ENCODE assay signal across 9 mouse cellular contexts in the genomic region with DNA sequence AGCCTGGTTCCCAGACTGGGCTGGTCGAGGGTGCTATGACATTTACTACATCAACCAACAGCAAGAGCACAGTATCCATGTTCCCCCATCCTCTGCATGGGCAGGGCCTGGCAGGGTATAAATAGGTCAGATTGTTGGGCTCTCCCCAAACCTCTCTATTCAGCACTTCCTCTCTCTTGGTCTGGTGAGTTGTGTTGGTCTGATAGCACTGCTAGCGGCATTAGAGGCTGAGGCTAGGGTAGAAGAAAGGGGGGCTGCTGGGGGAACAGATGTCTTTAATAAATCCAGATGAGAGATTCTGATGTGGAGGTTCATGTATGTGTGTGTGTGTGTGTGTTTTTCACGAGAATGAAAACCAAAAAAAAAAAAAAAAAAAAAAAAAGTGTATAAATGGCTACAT. TPM values are rescaled to one million over a fixed set of nuclear protein-coding genes. Genes with fewer than 3 reads are reported as not detected.
DNase-seq lines count a peak whose midpoint lies in the region; ATAC-seq and TF ChIP-seq lines count a peak whose summit lies in the region.
"Had no signal": no experiment of that assay in that cellular context is flagged by ENCODE, and none has a peak within 500 bp of the region (broad histone marks: within the 10 kb centered on the region; RNA-seq: fewer than 3 reads in every experiment).

A gene (plus strand): TSS at position 149 of the 400 bp plus-strand sequence.

- peak within 1 kb of the TSS; percentile 33 for H3K27ac ChIP-seq in heart, embryonic 16.5 days (ENCODE audit: low read length)
- peak within 1 kb of the TSS; percentile 91 for H3K27ac ChIP-seq in stomach, embryonic 14.5 days (ENCODE audit: low read length)
- H3K27ac ChIP-seq in cerebellum, adult 2 months (ENCODE audit: insufficient read depth, low read length) = no peak within 1 kb of the TSS

- H3K27me3 ChIP-seq in heart, embryonic 16.5 days (ENCODE audit: control insufficient read depth, insufficient read depth, low read length) = no peaks in the 10 kb centered on the region
- no peaks in the 10 kb centered on the region for H3K27me3 ChIP-seq in stomach, embryonic 14.5 days (ENCODE audit: control insufficient read depth, insufficient read depth, low read length)
- 0 out of 2 replicates have a peak, but pooled peaks cover 2% of the 10 kb centered on the region for H3K27me3 ChIP-seq in cerebellum, adult 2 months (ENCODE audit: control insufficient read depth, insufficient read depth, low read length)

- 0 out of 2 replicates have a peak, but pooled peaks have one; percentile 28 for ATAC-seq in heart, embryonic 16.5 days (replicated peaks; ENCODE audit: extremely low read depth, insufficient read depth, low FRiP score)
- no peak for ATAC-seq in stomach, embryonic 14.5 days (ENCODE audit: insufficient number of reproducible peaks, insufficient read depth, low FRiP score, low read depth)

- H3K9me3 ChIP-seq in heart, embryonic 16.5 days (replicated peaks; ENCODE audit: control insufficient read depth, low read length) = no peaks in the 10 kb centered on the region
- H3K9me3 ChIP-seq in stomach, embryonic 14.5 days (ENCODE audit: control insufficient read depth, low read depth, low read length) = no peaks in the 10 kb centered on the region
- H3K9me3 ChIP-seq: G1E had no signal

- H3K4me3 ChIP-seq in heart, embryonic 16.5 days (ENCODE audit: low read length) = no peak within 1 kb of the TSS
- no peak within 1 kb of the TSS for H3K4me3 ChIP-seq in stomach, embryonic 14.5 days (ENCODE audit: low read depth, low read length)
- H3K4me3 ChIP-seq in cerebellum, adult 2 months (replicated peaks; ENCODE audit: insufficient read depth, low read depth, low read length) = no peak within 1 kb of the TSS

- DNase-seq in heart, adult 11 months = peak; percentile 95
- no peak for DNase-seq in heart, postnatal 25 days (ENCODE audit: low spot score)
- DNase-seq in urinary bladder, postnatal 14 days (ENCODE audit: low spot score) = peak; percentile 12
- DNase-seq in urinary bladder, postnatal 4 days (ENCODE audit: low spot score in 2 of 2) = no peak
- DNase-seq in cerebellum, adult 2 months = no peak
- no peak for DNase-seq in spleen, postnatal 4 days (ENCODE audit: low spot score in 2 of 2)

- 36% methylated on average over 3 of the region's 3 CpGs for WGBS in heart, embryonic 16.5 days
- 44% methylated on average over 3 of the region's 3 CpGs for WGBS in stomach, embryonic 14.5 days
- 60% methylated on average over 3 of the region's 3 CpGs for WGBS in cerebellum, adult 2 months

- intact Hi-C loops in heart, postnatal 25 days (cut with DNase I) = no loop called here

- H3K36me3 ChIP-seq in heart, embryonic 16.5 days (ENCODE audit: control insufficient read depth, insufficient read depth) = no peaks in the 10 kb centered on the region
- no peaks in the 10 kb centered on the region for H3K36me3 ChIP-seq in stomach, embryonic 14.5 days (ENCODE audit: control insufficient read depth, insufficient read depth, low read length)
- H3K36me3 ChIP-seq: G1E had no signal

- no peak within 1 kb of the TSS for H3K4me2 ChIP-seq in heart, embryonic 16.5 days (ENCODE audit: low read depth, low read length)
- no peak within 1 kb of the TSS for H3K4me2 ChIP-seq in stomach, embryonic 14.5 days (replicated peaks; ENCODE audit: low read depth, low read length)

- no peak for TF ChIP-seq POLR2A in cerebellum, adult 2 months (IDR thresholded peaks at IDR 0.05; ENCODE audit: borderline replicate concordance, insufficient read depth, low read length)

- H3K9ac ChIP-seq in heart, embryonic 16.5 days (ENCODE audit: low read length) = no peak within 1 kb of the TSS
- H3K9ac ChIP-seq in stomach, embryonic 14.5 days (replicated peaks; ENCODE audit: low read depth, low read length) = no peak within 1 kb of the TSS

- TF ChIP-seq CTCF in cerebellum, adult 2 months (IDR thresholded peaks at IDR 0.05; ENCODE audit: borderline replicate concordance, insufficient read depth, low read depth, low read length) = no peak

- H3K4me1 ChIP-seq in heart, embryonic 16.5 days (ENCODE audit: control insufficient read depth, insufficient read depth, low read length) = peaks cover 20% of the 10 kb centered on the region
- peaks cover 25% of the 10 kb centered on the region for H3K4me1 ChIP-seq in stomach, embryonic 14.5 days (ENCODE audit: control insufficient read depth, insufficient read depth, low read length)
- H3K4me1 ChIP-seq in cerebellum, adult 2 months (ENCODE audit: control insufficient read depth, insufficient read depth, low read length) = no peaks in the 10 kb centered on the region

RNA-seq across cellular contexts. Expression of the gene that starts here (rescaled TPM):
- 10 to 100 TPM in 1 of 2 experiments, 1 to 10 TPM in 1; 8.0 to 11.2 TPM for total RNA-seq in heart, postnatal 25 days (2021)
- 5.8 and 11.8 TPM in 2 replicates for polyA plus RNA-seq in heart, embryonic 16.5 days (2015; fragmentation: Nextera tagmentation; extraction: Ambion mirVana)
- 5.5 and 7.4 TPM in 2 replicates for polyA plus RNA-seq in stomach, embryonic 14.5 days (2014; fragmentation: Nextera tagmentation; extraction: Ambion mirVana)
- 2.7 and 4.1 TPM in 2 replicates for polyA plus RNA-seq in cerebellum, adult 2 months (2012; rRNA removed)
- total RNA-seq: G1E had no signal
- polyA plus RNA-seq: G1E had no signal

Comparison
In these comparisons a context has a peak if more than half of its experiments do, and no peak if none do; other contexts are left out.
1. DNase-seq: peak in heart, adult 11 months (single experiment) and urinary bladder, postnatal 14 days (single experiment); none in heart, postnatal 25 days (single experiment), urinary bladder, postnatal 4 days (0 of 2), cerebellum, adult 2 months (0 of 2) and spleen, postnatal 4 days (0 of 2).